Mouse (Mus musculus) cerebellum, adult 11-12 months (tissue): ENCODE measurements around the gene Ostn.
"Not testable (repeated sequence)": the region's sequence is repeated elsewhere in the genome, so short reads cannot be mapped to it uniquely, and the experiment has no call there.

Experiments
- DNase-seq: peaks from one replicate; pipeline ENCODE4 v3.0.0; 2022

The Ostn gene

DNA sequence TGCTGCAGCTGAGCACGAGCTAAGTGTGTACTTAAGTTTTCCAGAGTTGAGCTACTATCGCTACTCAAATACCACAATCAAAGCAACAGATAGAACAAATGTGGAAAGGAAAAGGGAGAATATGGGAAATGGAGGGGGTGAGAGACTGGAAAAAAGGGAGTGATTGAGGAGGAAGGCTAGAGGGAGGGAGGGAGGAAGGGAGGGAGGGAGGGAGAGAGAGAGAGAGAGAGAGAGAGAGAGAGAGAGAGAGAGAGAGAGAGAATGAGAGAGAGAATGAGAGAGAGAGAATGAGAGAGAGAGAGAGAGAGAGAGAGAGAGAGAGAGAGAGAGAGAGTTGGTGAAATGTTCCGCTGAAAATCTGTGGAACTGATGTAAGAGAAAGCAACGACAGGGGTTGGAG, at the start of gene Ostn:
Ostn (plus strand) TSS at position 301 of the 400 bp plus-strand sequence.
- not testable (repeated sequence) for DNase-seq

DNA sequence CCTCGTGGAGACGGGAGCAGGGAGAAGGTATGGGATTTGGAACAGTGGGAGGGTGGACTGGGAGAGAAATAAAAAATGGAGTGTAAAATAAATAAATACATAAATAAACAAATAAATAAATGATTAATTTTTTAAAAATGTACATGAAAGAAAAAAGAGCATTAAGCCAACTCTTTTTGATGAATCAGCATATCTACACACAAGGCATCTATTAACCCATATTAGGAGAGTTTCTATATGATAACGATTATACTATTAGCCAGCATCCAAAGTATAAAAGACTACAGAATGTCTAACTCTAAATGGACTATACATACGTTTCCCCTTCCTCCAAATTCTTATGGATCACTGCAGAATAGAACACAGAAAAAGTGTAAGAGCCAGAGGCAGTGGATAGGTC, 38.5 kb upstream of the Ostn start:
- DNase-seq, result no peak

DNA sequence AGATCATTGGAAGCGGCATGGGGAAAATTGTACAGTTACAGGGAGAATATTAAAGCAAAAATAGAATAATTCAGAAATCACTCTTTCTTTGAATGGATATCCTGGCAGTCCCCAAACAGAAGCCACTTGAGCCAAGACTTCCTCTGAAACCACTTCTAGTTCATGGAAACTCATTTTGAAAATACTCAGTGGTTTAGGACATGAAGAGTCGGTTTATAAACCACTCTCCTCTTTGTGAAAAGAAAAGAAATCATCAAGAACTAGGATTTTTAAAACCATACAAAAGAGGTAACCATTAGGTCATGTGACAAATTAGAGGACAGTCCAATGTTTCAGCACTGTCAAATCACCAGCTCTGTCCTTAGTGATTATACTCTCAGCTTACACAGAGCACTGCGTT, 19.9 kb upstream of the Ostn start:
- DNase-seq, result no peak

DNA sequence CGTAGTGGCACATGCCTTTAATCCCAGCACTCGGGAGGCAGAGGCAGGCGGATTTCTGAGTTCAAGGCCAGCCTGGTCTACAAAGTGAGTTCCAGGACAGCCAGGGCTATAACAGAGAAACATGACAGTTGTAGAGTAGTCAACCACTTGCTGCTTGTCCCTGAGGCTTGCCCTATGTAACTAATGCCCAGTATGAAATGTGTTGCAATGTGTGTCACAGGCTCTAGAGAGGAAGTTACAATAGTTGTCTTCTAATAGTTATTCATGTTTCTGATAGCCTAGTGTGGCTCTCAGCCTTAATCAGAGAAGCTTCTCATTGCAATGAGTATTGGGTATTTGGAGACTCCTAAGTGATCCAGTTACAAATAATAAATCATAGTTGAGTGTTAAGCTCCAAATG, 10.8 kb upstream of the Ostn start:
- no peak for DNase-seq

DNA sequence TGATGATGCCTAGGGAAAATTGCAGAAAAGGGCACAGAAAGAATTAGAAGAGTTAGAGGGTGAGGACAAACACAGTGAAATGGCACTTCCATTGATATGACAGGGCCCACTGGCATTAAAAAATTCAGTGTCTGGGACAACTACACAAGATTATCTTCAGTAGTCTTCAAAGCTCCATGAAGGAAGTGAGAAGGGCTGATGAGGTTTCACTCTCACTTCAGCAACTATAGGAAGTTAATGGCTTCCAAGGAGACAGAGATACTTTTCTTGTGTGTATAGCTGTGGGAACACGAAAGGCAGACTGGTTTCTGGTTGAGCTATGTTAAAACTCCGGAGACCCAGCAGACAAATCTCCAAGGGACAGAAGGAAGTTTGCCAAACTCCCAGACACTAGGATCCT, 10.4 kb upstream of the Ostn start:
- no peak for DNase-seq

DNA sequence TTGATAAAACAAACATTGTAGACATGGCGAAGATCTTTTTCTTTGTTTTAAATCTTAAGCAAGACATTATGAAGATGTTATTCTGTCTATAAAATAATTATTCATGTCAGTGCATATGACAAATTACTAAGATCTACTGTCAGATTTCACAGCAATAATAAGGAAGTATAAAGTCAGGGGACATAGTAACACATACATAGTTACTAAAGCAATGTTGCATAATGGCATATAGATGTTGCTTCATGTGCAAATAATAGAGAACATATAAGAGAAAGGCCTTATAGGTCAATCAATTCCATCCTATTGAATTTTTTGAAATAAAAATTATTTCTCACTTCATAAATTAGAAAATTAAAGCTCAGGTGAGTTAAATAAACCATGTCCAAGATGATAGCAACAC, 11.8 kb downstream of the Ostn start:
- DNase-seq, result no peak

DNA sequence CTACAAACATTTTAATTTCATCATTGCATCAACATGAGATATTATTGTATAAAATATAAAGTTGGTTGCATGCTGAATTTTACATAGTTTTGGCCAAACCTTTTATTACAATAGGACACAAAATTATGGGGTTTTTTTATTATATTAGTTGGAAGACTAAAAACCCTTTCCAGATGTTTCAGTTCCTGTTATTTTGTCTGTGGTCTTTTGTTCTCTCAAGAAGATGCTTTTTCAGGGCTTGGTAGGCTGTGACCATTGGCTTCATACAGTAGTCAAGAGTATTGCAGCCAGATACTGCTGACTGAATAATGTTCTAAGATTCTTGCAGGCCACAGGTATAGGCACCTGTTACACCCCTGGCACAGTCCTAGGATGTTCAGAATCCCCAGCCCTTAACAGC, 14.8 kb downstream of the Ostn start:
- DNase-seq, result no peak

DNA sequence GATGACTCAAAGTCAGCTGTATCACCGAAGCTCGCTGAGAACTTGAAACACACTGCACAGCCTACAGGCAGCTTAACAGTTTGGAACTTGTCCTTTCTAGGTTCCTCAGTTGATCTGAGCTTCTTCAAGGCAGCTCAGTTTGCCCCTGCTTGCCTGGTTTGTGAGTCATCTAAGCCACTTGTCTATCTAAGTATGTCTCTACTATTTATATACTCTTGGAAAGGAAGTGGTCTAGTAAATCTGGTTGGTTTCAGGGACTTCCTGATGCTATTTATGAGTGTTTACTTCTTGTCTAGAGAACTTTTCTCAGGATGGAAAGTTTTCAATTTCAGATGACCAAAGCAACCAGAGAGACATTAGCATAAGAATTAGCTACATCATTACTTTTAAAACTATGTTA, 19.2 kb downstream of the Ostn start:
- no peak for DNase-seq

DNA sequence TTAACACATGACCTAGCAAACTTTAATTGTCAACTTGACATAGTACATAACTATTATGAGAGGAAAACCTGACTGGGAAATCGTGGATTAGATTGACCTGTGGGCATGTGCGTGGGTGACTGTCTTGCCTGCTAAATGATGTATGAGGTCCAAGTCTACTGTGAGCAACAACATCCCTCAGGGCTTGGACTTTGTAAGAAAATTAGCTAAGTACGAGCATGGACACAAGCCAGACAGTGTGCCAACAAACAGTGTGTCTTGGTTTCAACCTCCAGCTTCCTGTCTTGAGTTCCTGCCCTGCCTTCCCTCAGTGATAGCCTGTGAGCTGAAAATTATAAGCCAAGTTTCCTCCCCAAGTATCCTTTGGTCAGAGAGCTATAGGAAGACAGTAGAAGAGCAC, 40.2 kb downstream of the Ostn start:
- no peak for DNase-seq

DNA sequence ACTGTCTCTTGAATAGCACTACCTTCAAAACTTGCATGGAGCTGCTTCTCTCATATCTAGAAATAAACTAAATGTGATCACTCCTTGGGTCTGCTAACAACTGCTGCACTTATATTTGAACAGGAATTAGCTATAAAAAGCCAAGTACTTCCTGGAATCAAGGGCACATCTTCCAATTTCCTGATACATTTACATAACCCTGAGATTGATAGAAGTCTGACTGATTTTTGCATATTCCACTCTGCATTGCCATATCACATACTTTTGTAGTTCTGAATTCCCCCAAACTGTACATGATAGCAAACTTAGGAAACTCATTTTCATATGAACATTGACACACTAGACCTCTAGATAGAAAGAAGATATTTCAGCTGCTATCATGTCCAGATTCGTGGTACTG, 41.1 kb downstream of the Ostn start:
- DNase-seq, result no peak

DNA sequence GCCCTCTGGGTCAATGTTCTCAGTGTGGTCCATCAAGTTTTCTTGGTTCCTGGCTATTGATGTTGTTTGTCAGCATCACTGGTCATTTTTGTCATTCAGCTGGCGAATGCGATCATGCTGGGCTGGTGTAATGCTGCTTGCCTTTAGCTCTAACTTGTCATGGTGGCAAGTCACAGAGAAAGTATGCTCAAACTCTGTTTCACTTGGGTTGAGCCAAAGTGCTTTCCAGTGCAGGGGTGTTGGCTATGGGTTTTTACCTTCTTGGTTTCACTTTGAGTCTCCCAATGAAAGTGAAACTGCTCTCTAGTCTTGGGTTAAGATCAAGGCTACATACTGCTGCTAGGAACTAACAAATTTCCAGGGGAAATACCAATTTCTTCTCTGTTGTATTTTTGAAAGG, 41.9 kb downstream of the Ostn start:
- DNase-seq, result no peak

DNA sequence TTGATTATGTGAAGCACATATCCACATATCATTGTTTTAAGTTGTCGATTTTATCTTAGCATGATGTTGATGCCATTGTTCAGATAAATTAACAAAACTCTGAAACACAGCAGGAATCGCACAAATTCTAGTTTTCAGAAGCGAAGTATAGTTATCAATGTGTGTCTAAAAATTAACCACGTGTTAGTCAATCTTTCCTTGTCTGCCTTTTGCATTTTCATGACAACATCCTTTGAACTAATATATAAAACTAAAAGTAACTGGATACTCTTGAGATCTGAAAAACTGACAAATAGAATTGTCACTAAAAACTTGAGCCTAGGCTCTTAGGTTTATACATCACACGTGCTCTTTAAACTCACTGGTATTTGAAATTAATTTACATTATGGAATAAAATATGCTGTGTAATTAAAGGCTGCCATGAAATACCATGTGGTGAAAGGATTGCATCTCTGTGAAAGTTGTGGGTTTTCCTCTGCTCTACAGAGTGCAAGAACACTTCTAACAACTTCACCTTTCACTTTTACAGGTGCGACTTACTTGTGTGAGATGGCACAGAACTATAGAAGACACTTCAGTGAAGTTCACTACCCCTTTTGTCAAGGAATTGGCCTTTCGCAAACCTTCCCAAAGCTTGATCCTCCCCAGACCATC, 42.7 kb downstream of the Ostn start:
- DNase-seq, result no peak

DNA sequence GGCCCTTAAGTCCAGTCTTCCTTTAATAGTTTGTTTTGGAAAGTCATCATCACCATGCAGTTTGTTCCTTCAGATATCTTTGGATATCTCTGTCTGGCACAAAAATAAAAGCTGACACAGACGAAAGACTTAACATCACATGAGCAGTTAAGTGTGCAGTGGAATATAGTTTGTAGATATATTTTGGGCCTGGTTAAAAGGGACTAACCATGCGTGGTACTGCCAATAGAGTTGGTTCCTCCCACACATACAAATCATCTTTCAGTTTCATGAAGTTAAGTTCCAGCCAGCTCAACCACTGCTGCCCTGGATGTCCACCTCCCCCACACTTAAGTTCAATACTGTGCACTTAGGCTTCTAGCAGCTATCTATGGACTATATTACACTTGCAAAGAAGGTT, 47.2 kb downstream of the Ostn start:
- DNase-seq, result no peak

DNA sequence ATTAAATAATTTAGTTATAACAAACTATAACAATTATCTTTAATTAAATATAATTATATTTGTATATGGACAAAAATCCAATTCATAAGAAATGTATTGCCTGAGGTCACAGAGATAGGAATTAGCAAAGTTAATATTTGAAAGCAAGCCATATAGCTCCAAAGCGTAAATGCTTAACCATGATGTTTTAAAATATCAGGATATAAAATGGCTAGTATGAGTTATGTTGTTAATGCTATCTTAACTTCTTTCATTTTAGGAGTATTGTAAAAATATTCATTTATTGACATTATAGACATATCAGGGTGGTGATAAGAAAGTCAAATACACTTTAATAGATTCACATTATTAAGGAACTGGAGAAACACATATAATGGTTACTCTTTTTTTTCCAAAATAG, 52.8 kb downstream of the Ostn start:
- no peak for DNase-seq

DNA sequence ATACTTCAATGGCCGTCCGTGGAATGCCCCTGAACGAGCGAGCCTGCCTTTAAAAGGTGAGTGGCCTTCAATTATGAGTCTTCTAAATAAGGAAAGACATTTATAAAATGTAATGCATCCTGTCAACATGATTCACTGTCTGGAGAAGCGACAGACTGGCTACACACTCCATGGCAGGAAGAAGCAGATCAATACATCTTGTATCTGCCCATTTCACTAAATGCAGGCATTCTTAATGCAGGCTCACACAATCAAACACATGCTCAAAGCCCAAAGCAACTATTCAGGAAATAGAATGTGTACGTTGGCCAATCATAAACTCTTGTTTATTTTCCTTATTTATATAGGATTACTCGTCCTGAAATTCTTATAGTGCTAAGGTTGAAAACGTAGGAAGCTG, 62.9 kb downstream of the Ostn start, which contains the start of gene Uts2b:
Uts2b (minus strand) TSS at position 49 of the 400 bp plus-strand sequence.
- DNase-seq, result no peak

DNA sequence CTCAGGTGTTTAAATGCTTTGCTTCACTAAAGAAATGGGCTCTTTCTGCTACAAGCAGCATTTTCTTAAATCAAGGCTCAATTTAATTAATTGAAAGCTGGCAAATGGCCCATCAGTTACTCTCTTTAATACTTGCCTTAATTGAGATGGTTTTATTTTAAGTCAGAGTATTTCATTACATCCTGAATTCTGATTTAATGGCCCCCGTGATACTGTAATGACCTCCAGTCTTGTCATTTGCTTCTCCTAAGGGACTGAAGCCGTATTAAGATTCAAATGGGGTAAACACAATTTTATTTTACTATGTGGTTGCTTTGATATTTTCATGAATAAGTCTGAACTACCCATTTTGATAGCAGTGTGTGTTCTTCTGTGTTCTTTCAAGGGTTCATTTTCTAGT, 63.4 kb downstream of the Ostn start:
- no peak for DNase-seq

DNA sequence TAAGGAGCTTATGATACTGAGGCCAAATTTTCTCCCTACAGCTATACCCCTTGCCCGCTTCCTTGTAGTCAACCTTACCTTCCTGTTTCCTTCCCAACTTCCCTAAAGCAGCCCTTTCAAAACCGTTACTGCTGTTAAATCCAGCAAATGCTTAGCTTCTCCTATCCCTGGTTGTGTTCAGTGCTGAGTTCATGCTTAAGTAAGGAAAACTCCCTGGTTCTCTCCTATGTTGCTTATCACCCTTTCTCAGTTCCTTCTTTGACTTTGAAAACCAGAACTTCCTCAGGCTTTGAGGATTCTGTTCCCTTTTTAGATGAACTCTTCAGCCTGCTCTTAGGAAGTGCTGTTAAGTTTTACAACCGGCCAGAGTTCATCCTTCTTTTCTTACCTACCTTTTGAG, 66.8 kb downstream of the Ostn start:
- DNase-seq, result no peak

DNA sequence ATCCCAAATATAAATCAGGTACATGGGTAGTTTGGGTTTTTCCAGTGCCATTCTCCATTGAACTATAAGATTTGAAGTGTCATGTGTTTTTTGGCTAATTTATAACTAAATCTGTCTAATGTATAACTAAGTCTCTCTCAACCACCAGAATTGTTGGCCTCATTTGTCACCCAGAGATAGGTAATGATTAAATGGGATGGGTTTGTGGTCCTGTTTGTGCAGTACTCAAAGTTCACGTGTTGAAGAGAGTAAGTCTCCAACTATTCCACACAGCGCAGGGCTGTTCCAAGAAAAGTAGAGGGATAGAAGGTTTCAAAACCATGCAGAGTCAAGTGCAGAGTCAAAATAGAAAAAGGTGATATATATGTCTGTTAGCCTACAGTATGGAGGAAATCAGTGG, 68.0 kb downstream of the Ostn start:
- no peak for DNase-seq

DNA sequence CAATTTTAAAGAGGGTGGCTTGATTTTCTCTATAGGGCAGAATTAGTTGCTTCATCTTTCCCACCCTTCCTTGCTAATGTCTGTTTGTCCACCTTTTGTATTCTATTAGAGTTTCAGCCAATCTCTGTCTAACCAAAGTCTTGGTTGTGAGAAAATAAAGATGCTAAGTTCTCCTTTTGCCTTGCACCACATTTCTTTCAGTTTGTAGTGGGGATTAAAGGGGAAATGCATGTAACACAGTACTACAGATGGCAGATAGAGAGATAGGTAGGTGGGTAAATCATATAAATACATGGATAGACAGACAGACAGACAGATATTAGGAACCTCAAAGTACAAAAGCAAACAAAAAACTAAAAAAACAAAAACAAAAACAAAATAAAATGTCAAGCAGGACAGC, 69.3 kb downstream of the Ostn start:
- DNase-seq, result no peak

DNA sequence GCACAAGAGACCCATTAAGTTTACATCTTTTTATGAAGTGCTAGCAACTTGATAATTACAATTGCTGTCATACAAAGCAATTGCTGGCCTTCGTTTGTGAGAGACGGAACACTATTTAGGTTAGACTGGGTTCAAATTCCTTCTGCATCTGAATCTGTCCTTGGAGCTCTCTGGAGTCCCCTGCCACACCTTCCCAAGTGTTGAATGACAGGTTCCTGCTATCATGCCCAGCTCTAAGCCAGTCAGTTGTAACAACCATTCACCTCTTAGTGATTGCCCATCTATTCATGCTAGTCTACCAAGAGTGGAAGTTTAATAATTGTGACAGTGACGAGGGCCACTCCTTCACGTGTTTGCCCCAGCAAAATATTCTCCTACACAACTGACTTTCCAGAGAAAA, 74.9 kb downstream of the Ostn start:
- no peak for DNase-seq

DNA sequence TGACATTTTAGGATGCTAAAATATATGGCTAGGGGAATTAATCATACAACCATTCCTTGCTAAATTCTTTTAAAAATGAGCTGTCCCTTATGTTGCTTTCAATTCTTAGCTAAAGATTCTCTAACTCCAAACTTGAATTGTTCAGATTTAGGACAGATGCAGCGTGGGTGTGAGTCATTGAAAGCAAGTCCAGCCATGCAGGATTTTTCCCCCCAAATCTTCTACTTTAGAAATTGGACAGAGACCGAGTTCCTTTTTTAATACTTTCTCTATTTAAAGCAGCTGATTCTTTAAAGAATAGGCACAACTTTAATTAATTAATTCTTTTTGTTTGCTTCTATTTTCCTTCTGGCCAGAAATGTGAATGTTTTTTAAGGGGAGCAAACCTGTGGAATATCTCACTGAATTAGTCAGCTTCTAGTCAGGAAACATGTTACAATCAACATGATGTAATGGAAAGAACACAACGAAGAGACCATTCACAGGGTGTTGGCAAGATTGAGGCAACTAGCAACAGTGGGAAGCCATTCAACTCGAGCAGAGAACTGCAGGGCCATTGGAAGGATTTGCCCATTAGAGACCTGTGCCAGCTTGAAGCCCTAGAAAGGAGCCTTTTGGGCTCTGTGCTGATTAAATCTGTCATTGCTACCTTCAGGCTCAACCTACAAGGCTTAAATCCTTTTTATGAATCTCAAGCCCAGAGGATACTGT, 77.8 kb downstream of the Ostn start:
- no peak for DNase-seq

DNA sequence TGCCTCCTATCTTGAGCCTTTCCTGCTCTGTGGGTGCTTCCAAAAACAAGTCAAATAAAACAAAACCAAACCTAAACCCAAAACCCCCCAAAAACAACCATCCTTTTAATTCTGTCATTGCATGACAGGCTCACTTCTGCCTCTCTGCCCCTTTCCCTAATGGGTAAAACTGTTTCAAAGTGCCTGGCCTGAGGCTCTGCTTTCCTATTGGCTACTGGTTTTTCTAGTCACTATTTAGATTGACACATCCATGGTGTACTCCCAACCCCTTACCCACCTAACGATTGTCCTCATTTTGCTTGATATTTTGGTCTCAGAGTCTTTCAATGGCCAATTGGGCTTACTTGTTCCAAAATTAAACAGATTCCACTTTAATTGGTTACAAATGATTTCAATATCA, 78.4 kb downstream of the Ostn start:
- DNase-seq, result no peak

DNA sequence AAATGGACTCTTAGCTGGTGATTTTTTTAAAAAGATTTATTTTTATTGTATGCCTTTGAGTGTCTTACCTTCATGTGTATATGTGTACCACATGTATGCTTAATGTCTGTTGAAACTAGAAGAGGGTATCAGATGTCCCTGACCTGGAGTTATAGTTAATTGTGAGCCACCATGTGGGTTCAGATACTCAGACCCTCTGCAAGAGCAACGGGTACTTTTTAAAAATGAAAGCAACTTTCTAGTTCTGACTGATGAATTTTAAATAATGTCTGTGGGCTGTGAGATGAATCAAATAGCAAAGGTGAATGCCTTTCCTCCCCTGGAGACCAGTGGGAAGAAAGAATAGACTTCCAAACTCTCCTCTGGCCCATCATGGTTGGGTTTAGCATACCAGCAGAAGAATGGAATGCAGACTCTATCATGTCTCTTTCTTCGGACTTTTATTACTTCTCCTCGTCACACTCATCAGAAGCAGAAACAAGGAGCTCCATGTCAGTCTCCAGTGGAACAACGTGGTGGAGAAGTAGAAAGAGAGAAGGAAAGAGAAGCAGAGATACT, 79.6 kb downstream of the Ostn start:
- DNase-seq, result no peak
